Mouse (Mus musculus): ENCODE measurements around the gene Suv39h1. TPM values are rescaled to one million over a fixed set of nuclear protein-coding genes. Genes with fewer than 3 reads are reported as not detected.
A peak's percentile ranks its signal among the peaks of the same experiment; 100 is the strongest.
"Not testable (repeated sequence)": the region's sequence is repeated elsewhere in the genome, so short reads cannot be mapped to it uniquely, and the experiment has no call there.

Gene Suv39h1
- polyA plus RNA-seq, 1 experiment from 2014 or later, result 28.6 TPM

GRCm38 (mm10) chrX:8096068-8096786 lies 21.7 kb upstream of the Suv39h1 start:
- not testable (repeated sequence) for H3K36me3 ChIP-seq (ENCODE audit: control insufficient read depth, insufficient read depth); H3K9me3 ChIP-seq (replicated peaks; ENCODE audit: control insufficient read depth, low read length); H3K27me3 ChIP-seq (ENCODE audit: control insufficient read depth, insufficient read depth, low read depth, low read length)
- Histone ChIP-seq H3K9ac (ENCODE audit: low read depth, low read length) (peak overlapping the region; percentile 39; the same call in 1 of the 2 replicates), H3K27ac (ENCODE audit: low read length) (peak overlapping the region; percentile 50), H3K4me3 (ENCODE audit: low read depth, low read length) (peak overlapping the region; percentile 48), H3K4me2 (ENCODE audit: low read depth, low read length) (peak overlapping the region; percentile 55), H3K4me1 (ENCODE audit: control insufficient read depth, low read depth, low read length) (peaks cover 12% of the 10 kb centered on the region)
- WGBS (ENCODE audit: insufficient replicate concordance), result 17% methylated on average over 20 of the region's 48 CpGs
- ATAC-seq (ENCODE audit: low read depth), result peak; percentile 88

- no peak overlapping the region for H3K9ac ChIP-seq (ENCODE audit: low read depth, low read length)
- no peak for ATAC-seq (ENCODE audit: low read depth)
- 57% methylated on average over 10 of the region's 10 CpGs for WGBS (ENCODE audit: insufficient replicate concordance)
Observed at GRCm38 (mm10) chrX:8095546-8095945, 21.0 kb upstream of the Suv39h1 start.

GRCm38 (mm10) chrX:8090954-8091347 lies 16.4 kb upstream of the Suv39h1 start:
- H3K36me3 ChIP-seq (ENCODE audit: control insufficient read depth, insufficient read depth); H3K4me3 ChIP-seq (ENCODE audit: low read depth, low read length); H3K9ac ChIP-seq (ENCODE audit: low read depth, low read length); H3K4me1 ChIP-seq (ENCODE audit: control insufficient read depth, low read depth, low read length); ATAC-seq (ENCODE audit: low read depth); H3K27me3 ChIP-seq (ENCODE audit: control insufficient read depth, insufficient read depth, low read depth, low read length); H3K9me3 ChIP-seq (replicated peaks; ENCODE audit: control insufficient read depth, low read length); H3K27ac ChIP-seq (ENCODE audit: low read length); H3K4me2 ChIP-seq (ENCODE audit: low read depth, low read length): not testable (repeated sequence)
- 59% methylated on average over 4 of the region's 5 CpGs for WGBS (ENCODE audit: insufficient replicate concordance)

More at GRCm38 (mm10) chrX:8095546-8095945, 21.0 kb upstream of the Suv39h1 start:
- peaks cover 9% of the 10 kb centered on the region for H3K4me1 ChIP-seq (ENCODE audit: control insufficient read depth, low read depth, low read length)
- peak overlapping the region; percentile 48 for H3K4me3 ChIP-seq (ENCODE audit: low read depth, low read length)
- no peaks in the 10 kb centered on the region for H3K27me3 ChIP-seq (ENCODE audit: control insufficient read depth, insufficient read depth, low read depth, low read length)
- H3K27ac ChIP-seq (ENCODE audit: low read length), result no peak overlapping the region
- peak overlapping the region; percentile 55 for H3K4me2 ChIP-seq (ENCODE audit: low read depth, low read length)
- H3K9me3 ChIP-seq (replicated peaks; ENCODE audit: control insufficient read depth, low read length), result no peaks in the 10 kb centered on the region
- no peaks in the 10 kb centered on the region for H3K36me3 ChIP-seq (ENCODE audit: control insufficient read depth, insufficient read depth)

GRCm38 (mm10) chrX:8090346-8090953 lies 15.9 kb upstream of the Suv39h1 start, which contains the start of gene Was:
Was (minus strand) TSS chrX:8090498.
- peak within 1 kb of the TSS; percentile 57 for H3K27ac ChIP-seq (ENCODE audit: low read length)
- peak within 1 kb of the TSS; percentile 48; the same call in 1 of the 2 replicates for H3K9ac ChIP-seq (ENCODE audit: low read depth, low read length)
- peak within 1 kb of the TSS; percentile 28 for H3K4me3 ChIP-seq (ENCODE audit: low read depth, low read length)
- H3K4me2 ChIP-seq (ENCODE audit: low read depth, low read length), result peak within 1 kb of the TSS; percentile 39
- no peaks in the 10 kb centered on the region for H3K9me3 ChIP-seq (replicated peaks; ENCODE audit: control insufficient read depth, low read length)
- H3K27me3 ChIP-seq (ENCODE audit: control insufficient read depth, insufficient read depth, low read depth, low read length), result no peaks in the 10 kb centered on the region
- ATAC-seq (ENCODE audit: low read depth), result peak; percentile 59
- H3K36me3 ChIP-seq (ENCODE audit: control insufficient read depth, insufficient read depth), result no peaks in the 10 kb centered on the region
- peaks cover 1% of the 10 kb centered on the region for H3K4me1 ChIP-seq (ENCODE audit: control insufficient read depth, low read depth, low read length)
- 43% methylated on average over 14 of the region's 14 CpGs for WGBS (ENCODE audit: insufficient replicate concordance)

GRCm38 (mm10) chrX:8089746-8090145 lies 15.2 kb upstream of the Suv39h1 start:
- peak overlapping the region; percentile 48; the same call in 1 of the 2 replicates for H3K9ac ChIP-seq (ENCODE audit: low read depth, low read length)
- no peaks in the 10 kb centered on the region; the same call in 1 of the 2 replicates for H3K4me1 ChIP-seq (ENCODE audit: control insufficient read depth, low read depth, low read length)
- no peaks in the 10 kb centered on the region for H3K36me3 ChIP-seq (ENCODE audit: control insufficient read depth, insufficient read depth)
- ATAC-seq (ENCODE audit: low read depth), result no peak
- WGBS (ENCODE audit: insufficient replicate concordance), result 55% methylated on average over 3 of the region's 3 CpGs
- peak overlapping the region; percentile 39; the same call in 1 of the 2 replicates for H3K4me2 ChIP-seq (ENCODE audit: low read depth, low read length)
- H3K4me3 ChIP-seq (ENCODE audit: low read depth, low read length), result peak overlapping the region; percentile 28
- H3K27ac ChIP-seq (ENCODE audit: low read length), result no peak overlapping the region
- no peaks in the 10 kb centered on the region for H3K27me3 ChIP-seq (ENCODE audit: control insufficient read depth, insufficient read depth, low read depth, low read length)
- H3K9me3 ChIP-seq (replicated peaks; ENCODE audit: control insufficient read depth, low read length), result no peaks in the 10 kb centered on the region

- H3K4me1 ChIP-seq (ENCODE audit: control insufficient read depth, low read depth, low read length), result no peaks in the 10 kb centered on the region; the same call in 1 of the 2 replicates
- H3K9me3 ChIP-seq (replicated peaks; ENCODE audit: control insufficient read depth, low read length), result no peaks in the 10 kb centered on the region
- no peaks in the 10 kb centered on the region for H3K36me3 ChIP-seq (ENCODE audit: control insufficient read depth, insufficient read depth)
- H3K4me3 ChIP-seq (ENCODE audit: low read depth, low read length), result no peak overlapping the region
- no peaks in the 10 kb centered on the region for H3K27me3 ChIP-seq (ENCODE audit: control insufficient read depth, insufficient read depth, low read depth, low read length)
- H3K9ac ChIP-seq (ENCODE audit: low read depth, low read length), result no peak overlapping the region
- 76% methylated on average over 7 of the region's 8 CpGs for WGBS (ENCODE audit: insufficient replicate concordance)
- no peak overlapping the region for H3K27ac ChIP-seq (ENCODE audit: low read length)
- no peak overlapping the region for H3K4me2 ChIP-seq (ENCODE audit: low read depth, low read length)
- no peak for ATAC-seq (ENCODE audit: low read depth)
Observed at GRCm38 (mm10) chrX:8085611-8086010, 11.1 kb upstream of the Suv39h1 start.

- Histone ChIP-seq H3K36me3 (ENCODE audit: control insufficient read depth, insufficient read depth) (no peaks in the 10 kb centered on the region), H3K9ac (ENCODE audit: low read depth, low read length) (no peak overlapping the region), H3K4me3 (ENCODE audit: low read depth, low read length) (no peak overlapping the region), H3K9me3 (replicated peaks; ENCODE audit: control insufficient read depth, low read length) (no peaks in the 10 kb centered on the region), H3K27ac (ENCODE audit: low read length) (no peak overlapping the region), H3K27me3 (ENCODE audit: control insufficient read depth, insufficient read depth, low read depth, low read length) (no peaks in the 10 kb centered on the region), H3K4me2 (ENCODE audit: low read depth, low read length) (no peak overlapping the region), H3K4me1 (ENCODE audit: control insufficient read depth, low read depth, low read length) (no peaks in the 10 kb centered on the region)
- WGBS (ENCODE audit: insufficient replicate concordance), result 71% methylated on average over 6 of the region's 6 CpGs
- no peak for ATAC-seq (ENCODE audit: low read depth)
Observed at GRCm38 (mm10) chrX:8084771-8085259, 10.3 kb upstream of the Suv39h1 start.

GRCm38 (mm10) chrX:8075104-8075503 lies 544 bp upstream of the Suv39h1 start:
- H3K4me3 ChIP-seq (ENCODE audit: low read depth, low read length), result peak overlapping the region; percentile 71
- no peak for ATAC-seq (ENCODE audit: low read depth)

More at GRCm38 (mm10) chrX:8075104-8075503, 544 bp upstream of the Suv39h1 start:
- no peaks in the 10 kb centered on the region for H3K27me3 ChIP-seq (ENCODE audit: control insufficient read depth, insufficient read depth, low read depth, low read length)
- H3K9me3 ChIP-seq (replicated peaks; ENCODE audit: control insufficient read depth, low read length), result no peaks in the 10 kb centered on the region
- H3K27ac ChIP-seq (ENCODE audit: low read length), result peak overlapping the region; percentile 92
- peak overlapping the region; percentile 64 for H3K9ac ChIP-seq (ENCODE audit: low read depth, low read length)
- peaks cover 10% of the 10 kb centered on the region for H3K4me1 ChIP-seq (ENCODE audit: control insufficient read depth, low read depth, low read length)
- 34% methylated on average over 3 of the region's 3 CpGs for WGBS (ENCODE audit: insufficient replicate concordance)
- peak overlapping the region; percentile 79 for H3K4me2 ChIP-seq (ENCODE audit: low read depth, low read length)
- peaks cover 9% of the 10 kb centered on the region for H3K36me3 ChIP-seq (ENCODE audit: control insufficient read depth, insufficient read depth)
